Mouse (Mus musculus) A20 (cell line): Measurements from ENCODE around the gene Gm17521.
"Not testable (repeated sequence)": the region's sequence is repeated elsewhere in the genome, so short reads cannot be mapped to it uniquely, and the experiment has no call there.

Experiments used
- DNase-seq: peaks from one replicate; pipeline ENCODE4 v3.0.0-alpha.2; 2011; ENCODE audit warnings: low read depth, low spot score

The Gm17521 gene

DNA sequence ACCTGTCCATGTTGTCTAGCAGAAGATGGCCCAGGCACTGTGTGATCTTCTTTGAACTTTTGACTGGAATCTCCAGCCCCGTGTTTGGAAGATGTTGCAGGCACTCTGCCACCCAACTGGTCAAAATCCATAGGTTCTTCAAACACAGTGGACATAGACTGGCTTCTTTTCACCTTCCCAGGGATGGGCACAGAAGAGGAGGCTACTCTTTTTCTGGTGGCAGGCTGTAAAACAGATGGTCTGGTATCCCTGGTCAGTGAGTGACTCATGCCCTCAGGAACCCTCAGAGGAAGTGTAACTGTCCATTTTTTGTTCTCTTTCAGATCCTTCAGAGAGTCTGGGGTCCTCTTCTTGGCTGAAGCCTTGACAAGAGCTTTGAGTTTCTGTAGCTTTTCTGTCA is at the start of gene Gm17521:
Gene Gm17521 (minus strand): TSS at position 101 of the 400 bp plus-strand sequence.
- not testable (repeated sequence) for DNase-seq

DNA sequence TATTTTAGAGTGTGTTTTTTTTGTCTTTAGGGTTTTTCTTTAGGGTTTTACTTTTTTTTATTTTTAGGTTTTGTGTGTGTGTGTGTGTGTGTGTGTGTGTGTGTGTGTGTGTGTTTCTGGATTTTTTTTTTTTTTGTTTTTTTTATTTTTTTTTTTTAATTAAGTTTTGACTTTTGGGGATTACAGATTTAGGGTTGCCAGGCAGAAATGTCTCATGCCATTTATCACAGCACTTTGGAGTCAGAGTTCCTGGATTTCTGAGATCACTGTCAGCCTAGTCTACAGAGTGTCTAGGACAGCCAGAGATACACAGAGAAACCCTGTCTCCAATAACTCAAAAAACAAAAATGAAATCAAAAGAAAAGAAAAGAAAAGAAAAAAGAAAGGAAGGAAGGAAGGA is 14.5 kb upstream of the Gm17521 start:
- DNase-seq, result peak; percentile 72

GRCm38 (mm10) chrX:123043516-123043915 is 14.0 kb upstream of the Gm17521 start:
- peak; percentile 83 for DNase-seq
